Mouse (Mus musculus) lung, postnatal 0 days (tissue): Measurements from ENCODE around the gene Huwe1.

Source experiments
- CTCF ChIP-seq: IDR thresholded peaks from 2 replicates; pipeline ENCODE4 v1.5.1; 2016; ENCODE audit warnings: antibody characterized with exemption, mild to moderate bottlenecking
- EP300 ChIP-seq: IDR thresholded peaks from 2 replicates; pipeline ENCODE4 v1.6.1; 2016; ENCODE audit warnings: antibody characterized with exemption, mild to moderate bottlenecking, control low read depth

- TF ChIP-seq CTCF (0 out of 2 replicates have a peak, but pooled peaks have one; percentile 12), EP300 (no peak)
Measured at GRCm38 (mm10) chrX:151800701-151801511, at the start of gene Huwe1.
